Mouse (Mus musculus) c-Kit-positive CD71-positive TER-119-positive erythroid progenitor cells, embryonic 14.5 days (primary cell): ENCODE data around the gene Klf1.
"Not testable (repeated sequence)": the region's sequence is repeated elsewhere in the genome, so short reads cannot be mapped to it uniquely, and the experiment has no call there.

Experiments
- DNase-seq: peaks from one replicate; pipeline ENCODE4 v3.0.0-alpha.2; 2013; ENCODE audit warnings: low spot score

Klf1 gene

GRCm38 (mm10) chr8:84907493-84907892 lies 5.8 kb downstream of the Klf1 start:
- DNase-seq: no peak

GRCm38 (mm10) chr8:84907979-84908378 lies 6.3 kb downstream of the Klf1 start:
- not testable (repeated sequence) for DNase-seq

- DNase-seq: peak; percentile 98
These were observed 6.9 kb downstream of the Klf1 start, which contains the start of gene Dnase2a for GRCm38 (mm10) chr8:84908421-84909161. Dnase2a (plus strand) TSS chr8:84908560.

DNA sequence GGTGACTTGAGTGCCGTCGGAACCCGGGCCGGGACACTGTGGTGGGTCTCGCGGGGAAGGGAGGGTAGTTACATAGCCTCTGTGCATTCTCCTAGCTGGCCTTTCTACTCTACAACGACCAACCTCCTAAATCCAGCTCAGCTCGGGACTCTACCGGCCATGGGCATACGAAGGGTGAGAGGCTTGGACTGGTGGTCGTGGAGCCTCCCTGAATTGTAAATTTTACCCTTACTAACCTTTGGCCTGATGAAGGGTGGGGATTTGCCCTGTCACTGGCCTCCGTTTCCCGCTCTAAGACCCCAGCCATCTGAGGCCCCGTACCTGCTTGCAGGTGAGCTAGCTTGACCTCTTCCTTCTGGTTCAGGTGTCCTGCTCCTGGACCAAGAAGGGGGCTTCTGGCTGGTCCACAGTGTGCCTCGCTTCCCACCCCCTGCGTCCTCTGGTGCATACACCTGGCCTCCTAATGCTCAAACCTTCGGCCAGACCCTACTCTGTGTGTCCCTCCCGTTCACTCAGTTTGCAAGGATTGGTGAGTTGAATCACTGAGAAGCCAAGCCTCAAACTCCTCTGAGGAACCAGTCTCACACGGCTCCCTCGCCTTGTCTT lies 7.5 kb downstream of the Klf1 start:
- no peak for DNase-seq

DNA sequence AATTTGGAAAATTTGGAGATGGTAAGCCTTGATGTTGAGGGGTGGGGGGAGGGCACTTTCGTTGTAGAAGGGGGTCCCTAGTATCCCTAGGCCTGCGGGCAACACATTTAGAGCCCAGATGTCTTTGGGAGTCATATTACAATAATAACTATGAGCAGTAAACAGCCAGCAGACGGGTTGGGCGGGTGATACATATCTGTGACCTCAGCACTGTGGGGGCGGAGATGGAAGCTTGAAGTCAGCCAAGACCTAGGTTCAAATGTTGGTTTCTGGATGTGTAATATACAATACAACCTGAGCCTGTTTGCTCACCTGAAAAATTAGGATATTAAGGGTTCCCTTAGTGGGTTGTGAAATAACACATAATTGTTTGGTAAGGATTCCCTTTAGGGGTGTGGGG lies 8.2 kb downstream of the Klf1 start:
- peak; percentile 68 for DNase-seq

- no peak for DNase-seq
These were observed 8.8 kb downstream of the Klf1 start for GRCm38 (mm10) chr8:84910551-84910950.

- DNase-seq: no peak
These were observed 10.1 kb downstream of the Klf1 start for GRCm38 (mm10) chr8:84911854-84912253.

DNA sequence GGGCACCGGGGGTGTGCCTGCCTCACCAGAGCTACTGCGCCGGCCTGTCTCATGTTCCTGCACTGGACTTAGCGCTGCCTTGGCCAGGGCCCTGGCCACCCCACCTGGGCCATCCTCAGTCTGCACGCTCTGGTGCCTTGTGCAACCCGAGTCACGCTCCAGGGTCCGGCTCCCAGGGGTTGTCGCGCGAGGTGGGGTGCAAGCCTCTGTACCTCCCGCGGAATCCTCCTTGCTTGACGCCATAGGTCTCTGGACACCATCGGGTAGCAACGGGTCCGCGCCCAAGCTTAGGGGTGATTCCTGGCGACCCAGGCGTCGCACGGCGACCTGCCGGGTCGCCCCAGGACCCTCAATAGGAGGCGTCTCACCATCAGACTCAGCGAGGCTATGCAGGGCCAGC lies 10.7 kb downstream of the Klf1 start:
- DNase-seq: no peak

DNA sequence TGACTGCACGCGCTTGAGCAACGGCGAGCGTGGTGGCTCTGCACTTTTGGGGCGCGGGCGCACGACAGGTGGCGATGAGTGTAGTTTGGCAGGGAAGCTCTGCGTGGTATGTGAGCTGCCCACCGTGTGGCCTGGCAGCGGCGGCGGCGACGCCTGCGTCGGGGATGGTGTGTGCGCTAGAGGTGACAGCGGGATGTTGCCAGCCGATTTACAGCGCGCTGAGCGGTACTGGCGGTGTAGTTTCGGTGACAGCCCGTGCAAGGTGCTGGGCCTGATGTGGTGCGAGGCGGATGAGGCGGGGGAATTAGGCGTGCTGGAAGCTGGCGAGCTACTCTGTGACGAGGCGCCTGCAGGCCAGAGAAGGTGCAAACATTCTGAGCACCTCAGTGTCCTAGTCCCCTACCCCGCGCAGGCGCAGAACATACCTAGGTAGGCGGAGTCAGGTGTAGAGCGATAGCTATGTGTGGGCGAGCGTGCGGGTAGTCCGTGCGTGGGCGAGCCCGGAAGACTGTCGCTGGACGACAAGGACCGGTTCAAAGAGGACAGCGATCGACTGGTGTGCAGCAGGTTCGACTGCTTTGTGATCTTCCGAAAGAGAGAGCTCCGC lies 11.3 kb downstream of the Klf1 start:
- DNase-seq: peak; percentile 87

- DNase-seq: no peak
These were observed 11.8 kb downstream of the Klf1 start for GRCm38 (mm10) chr8:84913502-84913900.

DNA sequence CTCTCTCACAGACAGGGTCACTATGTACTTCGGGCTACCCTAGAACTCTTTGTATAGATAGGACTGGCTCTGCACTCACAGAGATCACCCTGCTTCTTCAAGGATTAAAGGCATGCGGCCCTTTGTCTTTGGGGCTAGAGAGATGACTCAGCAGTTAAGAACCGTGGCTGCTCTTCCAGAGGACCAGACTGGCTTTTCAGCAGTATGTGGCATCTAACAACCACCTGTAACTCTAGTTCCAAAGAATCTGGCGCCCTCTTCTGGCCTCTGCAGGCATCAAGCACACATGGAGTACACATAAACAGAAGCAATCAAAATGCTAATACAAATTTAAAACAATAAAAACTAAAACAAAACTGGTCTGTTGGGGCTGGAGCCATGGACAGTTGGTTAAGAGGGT lies 12.2 kb downstream of the Klf1 start:
- DNase-seq: peak; percentile 85

- DNase-seq: no peak
These were observed 13.5 kb downstream of the Klf1 start for GRCm38 (mm10) chr8:84915269-84915668.

- DNase-seq: no peak
These were observed 16.1 kb downstream of the Klf1 start for GRCm38 (mm10) chr8:84917781-84918180.

- no peak for DNase-seq
These were observed 16.9 kb downstream of the Klf1 start for GRCm38 (mm10) chr8:84918646-84919045.

GRCm38 (mm10) chr8:84921596-84921995 lies 19.9 kb downstream of the Klf1 start:
- DNase-seq: no peak

GRCm38 (mm10) chr8:84925557-84925956 lies 23.8 kb downstream of the Klf1 start:
- DNase-seq: no peak

DNA sequence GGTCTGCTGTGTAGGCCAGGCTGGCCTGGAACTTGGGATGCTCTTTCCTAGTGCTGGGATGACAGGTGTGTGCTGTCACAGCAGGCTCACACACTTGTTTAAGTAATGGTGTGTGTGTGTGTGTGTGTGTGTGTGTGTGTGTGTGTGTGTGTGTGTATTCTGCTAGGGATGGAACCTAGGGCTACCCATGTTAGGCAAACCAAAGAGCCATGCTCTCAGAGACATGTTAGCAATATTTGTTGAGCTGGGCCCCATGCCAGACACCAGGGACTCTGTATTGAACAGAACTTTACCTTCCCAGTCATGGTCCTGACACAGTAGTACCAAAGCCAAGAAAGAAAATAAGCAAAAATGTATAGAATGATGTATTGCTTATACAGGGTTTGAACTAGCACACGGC lies 25.8 kb downstream of the Klf1 start:
- no peak for DNase-seq

DNA sequence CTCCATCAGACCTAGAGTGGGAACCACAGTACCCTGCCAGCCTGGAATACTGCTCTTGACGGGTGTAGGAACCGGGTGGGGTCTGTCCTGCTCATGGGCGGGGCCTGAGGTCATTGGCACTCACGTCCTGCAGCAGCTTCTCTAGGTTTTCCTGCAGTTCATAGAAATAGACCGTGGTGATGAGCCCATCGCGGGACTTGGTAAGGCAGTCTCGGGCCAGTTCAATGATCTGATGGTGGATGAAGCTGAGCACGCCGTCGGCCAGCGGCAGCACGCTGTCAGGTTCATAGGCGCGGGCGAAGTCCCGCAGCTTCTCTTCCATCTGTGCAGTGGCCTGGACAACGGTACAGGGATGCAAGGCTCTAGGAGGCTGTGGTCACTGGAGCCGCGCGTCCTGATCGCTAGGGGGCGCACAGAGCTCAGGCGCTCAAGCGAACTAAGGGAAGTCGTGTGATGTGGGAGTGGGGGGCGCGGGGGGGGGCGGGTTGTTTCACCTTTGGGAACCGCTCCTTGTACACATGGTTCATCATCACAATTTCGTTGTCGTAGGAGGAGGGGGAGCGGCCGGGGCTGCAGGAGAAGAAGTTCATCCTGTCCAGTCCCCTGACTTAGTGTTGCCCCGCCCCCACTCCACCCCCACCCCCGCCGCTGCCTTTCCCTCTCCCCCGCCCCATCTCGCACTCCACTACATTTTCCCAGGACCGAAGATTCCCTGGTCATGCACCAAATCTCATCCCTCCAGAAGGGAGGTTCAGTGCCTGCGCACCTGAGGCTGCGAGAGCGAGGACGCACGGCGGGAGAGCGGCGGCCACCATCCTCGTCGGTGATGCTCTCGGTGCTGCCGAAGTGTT lies 27.0 kb downstream of the Klf1 start:
- no peak for DNase-seq

DNA sequence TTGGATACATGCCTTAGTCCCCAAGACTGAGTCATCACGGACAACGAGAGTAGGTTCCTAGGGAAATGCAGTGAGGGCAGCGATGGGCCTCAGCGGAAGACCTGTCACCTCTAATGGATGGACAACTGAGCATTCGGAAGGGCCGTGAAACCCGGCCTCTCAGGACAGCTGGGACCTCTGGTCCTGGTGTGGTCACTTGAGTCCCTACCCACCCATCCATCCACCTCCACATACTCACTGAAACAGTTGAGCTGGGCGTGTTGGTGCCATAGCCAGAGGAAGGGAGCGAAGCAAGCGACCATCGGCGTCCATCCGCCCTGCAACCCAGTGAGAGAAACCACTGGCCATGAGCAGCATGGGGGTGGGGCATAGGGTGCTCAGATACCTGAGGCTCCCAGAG lies 28.9 kb downstream of the Klf1 start:
- DNase-seq: no peak

DNA sequence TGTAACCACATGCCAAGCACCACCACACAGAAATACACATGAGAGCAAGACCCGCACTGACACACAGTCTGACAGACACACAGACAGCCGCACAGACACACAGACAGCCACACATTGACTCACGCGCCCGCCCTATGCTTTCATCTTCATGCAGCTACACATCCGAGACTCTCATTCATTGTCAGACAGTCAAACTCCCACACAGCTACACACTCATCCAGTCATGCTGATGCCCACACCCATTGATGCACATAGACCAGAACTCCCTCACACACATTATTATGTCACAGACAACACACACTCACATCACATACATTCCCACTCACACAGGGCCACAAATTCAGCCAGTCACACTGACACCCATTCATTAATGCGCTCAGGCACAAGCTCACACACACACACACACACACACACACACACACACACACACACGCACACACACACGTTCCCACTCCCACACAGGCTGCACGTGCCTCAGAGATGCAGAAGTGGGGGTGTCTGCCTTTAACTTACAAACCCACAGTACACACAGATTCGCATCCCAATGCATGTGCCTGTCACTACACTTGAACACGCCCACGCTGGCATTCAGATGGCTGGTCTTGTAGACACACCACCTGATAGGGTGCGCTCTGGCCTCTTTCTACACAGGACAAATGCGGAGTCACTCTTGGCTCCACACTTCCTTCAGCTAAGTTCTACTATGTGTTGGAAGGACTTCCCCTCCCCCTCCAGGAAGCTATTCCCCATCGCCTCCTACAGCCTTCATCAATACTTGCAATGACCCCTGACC lies 32.2 kb downstream of the Klf1 start:
- no peak for DNase-seq

- no peak for DNase-seq
These were observed 33.1 kb downstream of the Klf1 start for GRCm38 (mm10) chr8:84934860-84935259.

DNA sequence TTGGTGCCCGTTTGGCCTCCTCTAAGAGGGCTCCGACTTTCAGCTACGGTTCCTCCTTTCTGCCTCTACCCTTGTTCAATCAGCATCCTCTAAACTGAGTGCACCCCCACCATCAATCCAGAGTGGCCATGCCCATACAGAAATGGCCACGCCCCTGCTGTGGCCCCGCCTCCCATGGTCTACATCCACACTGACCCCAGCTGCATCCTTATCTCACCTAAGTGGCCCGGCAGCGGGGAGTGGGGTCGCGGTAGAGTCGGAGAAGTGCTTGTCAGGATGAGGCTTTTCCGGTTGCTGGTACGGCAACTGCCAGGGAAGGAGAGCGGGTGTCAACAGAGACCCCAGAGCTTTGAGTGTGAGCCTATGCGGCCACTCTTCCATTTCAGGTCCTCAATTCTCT lies 33.8 kb downstream of the Klf1 start:
- DNase-seq: no peak
